ENCODE assay signal across 8 mouse cellular contexts in genomic region chr3:153968549-153968948, GRCm38 (mm10). TPM values are rescaled to one million over a fixed set of nuclear protein-coding genes. Genes with fewer than 3 reads are reported as not detected.
A peak's percentile ranks its signal among the peaks of the same experiment; 100 is the strongest.
DNase-seq lines count a peak whose midpoint lies in the region; ATAC-seq lines count a peak whose summit lies in the region.

No protein-coding gene starts in this region.

- WGBS in heart, embryonic 10.5 days, result 45% methylated on average over 4 of the region's 4 CpGs
- 50% methylated on average over 4 of the region's 4 CpGs for WGBS in liver, embryonic 11.5 days

- H3K4me1 ChIP-seq in heart, embryonic 10.5 days, result peaks cover 7% of the 10 kb centered on the region
- H3K4me1 ChIP-seq in liver, embryonic 11.5 days (replicated peaks; ENCODE audit: control insufficient read depth, insufficient read depth, low read length), result 0 out of 2 replicates have a peak, but pooled peaks cover 3% of the 10 kb centered on the region

- ATAC-seq in erythroblast, adult 5-6 weeks (replicated peaks; ENCODE audit: low FRiP score, poor library complexity, severe bottlenecking), result peak; percentile 85
- ATAC-seq in liver, embryonic 11.5 days (replicated peaks; ENCODE audit: low FRiP score), result peak; percentile 49; the same call in 1 of the 2 replicates

- DNase-seq in heart, embryonic 10.5 days (ENCODE audit: low spot score), result peak; percentile 84
- DNase-seq in heart, postnatal 36 days, result no peak
- DNase-seq in CD4-positive helper T cell, adult 2 months (ENCODE audit: low read depth, low spot score), result peak; percentile 66
- peak; percentile 94 for DNase-seq in brain, adult 2 months (ENCODE audit: low read depth, low spot score)
- no peak for DNase-seq in liver, embryonic 11.5 days (ENCODE audit: low spot score)
- DNase-seq in spleen, postnatal 36 days (ENCODE audit: low spot score in 2 of 2), result peak; percentile 31 to 52
- DNase-seq in kidney, postnatal 14 days, result no peak

- H3K9me3 ChIP-seq in heart, embryonic 10.5 days, result no peaks in the 10 kb centered on the region
- H3K9me3 ChIP-seq in liver, embryonic 11.5 days (ENCODE audit: control insufficient read depth, low read length), result no peaks in the 10 kb centered on the region

- intact Hi-C loops in heart, postnatal 36 days (cut with DNase I), result no loop called here

- H3K27ac ChIP-seq in heart, embryonic 10.5 days, result no peak overlapping the region
- no peak overlapping the region for H3K27ac ChIP-seq in liver, embryonic 11.5 days (ENCODE audit: low read depth, low read length)

- no peak overlapping the region for H3K4me3 ChIP-seq in heart, embryonic 10.5 days
- no peak overlapping the region for H3K4me3 ChIP-seq in liver, embryonic 11.5 days (ENCODE audit: low read depth, low read length)

- H3K9ac ChIP-seq in liver, embryonic 11.5 days (ENCODE audit: low read depth, low read length), result no peak overlapping the region

- H3K36me3 ChIP-seq in heart, embryonic 10.5 days, result no peaks in the 10 kb centered on the region
- H3K36me3 ChIP-seq in liver, embryonic 11.5 days (ENCODE audit: control insufficient read depth, insufficient read depth, low read length), result no peaks in the 10 kb centered on the region

- H3K4me2 ChIP-seq in liver, embryonic 11.5 days, result no peak overlapping the region

- H3K27me3 ChIP-seq in heart, embryonic 10.5 days (ENCODE audit: insufficient read depth, poor library complexity, severe bottlenecking), result peaks cover 26% of the 10 kb centered on the region
- H3K27me3 ChIP-seq in liver, embryonic 11.5 days (replicated peaks; ENCODE audit: control insufficient read depth, insufficient read depth, low read length), result peaks cover 16% of the 10 kb centered on the region

RNA-seq across cellular contexts. Expression of gene Slc44a5, which starts 4.7 kb away (rescaled TPM):
- polyA plus RNA-seq in heart, embryonic 10.5 days (2016; fragmentation: Nextera tagmentation; extraction: Ambion mirVana), result 1.0 and 1.1 TPM in 2 replicates
- total RNA-seq in heart, postnatal 36 days (2021), result not detected
- total RNA-seq in erythroblast, adult 5-6 weeks (2015; ENCODE audit: low replicate concordance), result not detected in 2 replicates
- not detected in 2 replicates for total RNA-seq in erythroblast, adult 5-6 weeks (2017; ENCODE audit: low replicate concordance)
- polyA plus RNA-seq in liver, embryonic 11.5 days (2014; fragmentation: Nextera tagmentation; extraction: Ambion mirVana), result 0.93 and 1.1 TPM in 2 replicates

RNA-seq across cellular contexts. Expression of gene Acadm, which starts 24.1 kb away (rescaled TPM):
- 91.2 and 141 TPM in 2 replicates for polyA plus RNA-seq in heart, embryonic 10.5 days (2016; fragmentation: Nextera tagmentation; extraction: Ambion mirVana)
- 1,000 to 10,000 TPM; 1,212 to 1,313 TPM for total RNA-seq in heart, postnatal 36 days (2021)
- total RNA-seq in erythroblast, adult 5-6 weeks (2015; ENCODE audit: low replicate concordance), result 25.6 and 25.9 TPM in 2 replicates
- 25.6 TPM in 2 replicates for total RNA-seq in erythroblast, adult 5-6 weeks (2017; ENCODE audit: low replicate concordance)
- 68.9 and 75.3 TPM in 2 replicates for polyA plus RNA-seq in liver, embryonic 11.5 days (2014; fragmentation: Nextera tagmentation; extraction: Ambion mirVana)

RNA-seq across cellular contexts. Expression of gene Rabggtb, which starts 55.7 kb away (rescaled TPM):
- 56.8 and 57.2 TPM in 2 replicates for polyA plus RNA-seq in heart, embryonic 10.5 days (2016; fragmentation: Nextera tagmentation; extraction: Ambion mirVana)
- 10 to 100 TPM; 92.9 to 93.6 TPM for total RNA-seq in heart, postnatal 36 days (2021)
- total RNA-seq in erythroblast, adult 5-6 weeks (2015; ENCODE audit: low replicate concordance), result 46.4 and 64.4 TPM in 2 replicates
- total RNA-seq in erythroblast, adult 5-6 weeks (2017; ENCODE audit: low replicate concordance), result 52.9 and 60.9 TPM in 2 replicates
- polyA plus RNA-seq in liver, embryonic 11.5 days (2014; fragmentation: Nextera tagmentation; extraction: Ambion mirVana), result 86.9 and 95.9 TPM in 2 replicates

Comparison
In these comparisons a context has a peak if more than half of its experiments do, and no peak if none do; other contexts are left out.
1. DNase-seq: peak in heart, embryonic 10.5 days (single experiment), CD4-positive helper T cell, adult 2 months (single experiment), brain, adult 2 months (single experiment) and spleen, postnatal 36 days (2 of 2); none in heart, postnatal 36 days (0 of 2), liver, embryonic 11.5 days (single experiment) and kidney, postnatal 14 days (single experiment).
2. RNA of gene Acadm, which starts 24.1 kb away (total RNA-seq): 1,212 to 1,313 TPM in heart, postnatal 36 days; 25.6 to 25.9 TPM in erythroblast, adult 5-6 weeks; every median in the first group is over 10 times any median in the second.